Mouse (Mus musculus): ENCODE measurements around the gene Cd40.

Cd40 gene

GRCm38 (mm10) chr2:165105513-165106079 is 50.2 kb downstream of the Cd40 start:
- no peak for DNase-seq

- DNase-seq, result peak in 1 of 2 experiments; percentile 48
Observed at GRCm38 (mm10) chr2:165106585-165106984, 51.2 kb downstream of the Cd40 start.

GRCm38 (mm10) chr2:165112149-165112548 is 56.7 kb downstream of the Cd40 start:
- DNase-seq, result peak; percentile 88 to 92

- DNase-seq, result no peak
Observed at GRCm38 (mm10) chr2:165113733-165114132, 58.3 kb downstream of the Cd40 start.

- DNase-seq, result no peak
Observed at GRCm38 (mm10) chr2:165120765-165121164, 65.3 kb downstream of the Cd40 start.

GRCm38 (mm10) chr2:165121206-165121840 is 65.9 kb downstream of the Cd40 start:
- DNase-seq, result peak; percentile 27 to 58
